Mouse (Mus musculus) gastrocnemius, postnatal 14 days (tissue): ENCODE measurements at regions not wholly inside any gene's neighbourhood (a gene's known extent, or its start where the extent isn't known, plus 50 kb on each side); places are given as distances from the start of the nearest gene placed in this dataset.

ENCODE experiments used
- DNase-seq: peaks from one replicate; pipeline ENCODE4 v3.0.0; 2021; ENCODE audit warnings: mixed read lengths
- intact Hi-C: fragments of 180-260 bp; cut with DNase I; formaldehyde crosslinking; loops from one replicate; pipeline ENCODE4 v1.15.1; 2025; ENCODE audit warnings: low total_unique reads

DNA sequence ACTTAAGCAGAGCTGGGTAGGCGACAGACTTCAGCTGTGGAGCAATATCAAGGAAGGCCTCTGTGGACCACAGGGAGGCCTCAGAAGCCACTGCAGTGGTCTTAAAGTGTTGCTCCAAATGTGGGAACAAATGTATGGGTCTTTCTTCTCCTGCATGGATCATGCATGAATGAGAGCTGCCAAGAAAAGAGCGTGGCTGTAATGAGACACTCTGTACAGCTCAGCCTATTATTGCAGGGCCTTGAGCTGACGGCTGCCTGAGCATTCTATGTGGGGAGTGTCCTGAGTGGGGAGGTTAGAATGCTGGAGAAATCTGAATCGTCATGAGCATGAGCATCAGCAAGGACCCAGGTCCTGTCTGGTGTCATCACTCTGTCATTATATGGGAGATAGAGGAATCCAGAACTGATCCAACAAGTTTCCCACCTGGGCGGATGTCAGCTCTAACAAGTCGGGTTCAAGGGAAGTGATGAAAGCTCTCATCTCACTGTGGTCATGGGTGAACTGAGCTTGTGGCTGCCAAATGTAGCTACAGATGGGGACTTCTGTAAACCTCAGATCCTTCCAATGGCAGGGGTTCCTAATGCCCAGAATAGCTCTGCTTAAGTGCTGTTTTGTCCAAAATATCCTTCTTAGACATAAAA lies 176.6 kb downstream of the Cd83 start:
- DNase-seq = no peak
- intact Hi-C loops = no loop called here

DNA sequence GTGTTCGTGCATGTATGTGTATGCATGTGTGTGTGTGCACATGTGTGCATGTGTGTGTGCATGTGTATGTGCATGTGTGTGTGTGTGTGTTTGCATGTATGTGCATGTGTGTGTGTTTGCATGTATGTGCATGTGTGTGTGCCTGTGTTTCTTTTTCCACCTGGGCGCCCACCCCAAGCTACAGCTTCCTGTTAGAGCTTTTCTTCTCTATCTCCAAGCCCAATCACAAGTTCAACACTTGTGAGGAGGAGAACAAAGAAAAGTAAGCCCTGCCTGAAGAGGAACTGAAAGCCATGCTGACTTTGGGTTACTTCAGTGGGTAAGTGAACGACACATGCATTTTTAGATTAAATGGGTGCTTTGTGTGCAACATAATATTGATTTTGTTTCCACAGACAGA lies 177.4 kb downstream of the Cd83 start:
- no peak for DNase-seq
- intact Hi-C loops = no loop called here

DNA sequence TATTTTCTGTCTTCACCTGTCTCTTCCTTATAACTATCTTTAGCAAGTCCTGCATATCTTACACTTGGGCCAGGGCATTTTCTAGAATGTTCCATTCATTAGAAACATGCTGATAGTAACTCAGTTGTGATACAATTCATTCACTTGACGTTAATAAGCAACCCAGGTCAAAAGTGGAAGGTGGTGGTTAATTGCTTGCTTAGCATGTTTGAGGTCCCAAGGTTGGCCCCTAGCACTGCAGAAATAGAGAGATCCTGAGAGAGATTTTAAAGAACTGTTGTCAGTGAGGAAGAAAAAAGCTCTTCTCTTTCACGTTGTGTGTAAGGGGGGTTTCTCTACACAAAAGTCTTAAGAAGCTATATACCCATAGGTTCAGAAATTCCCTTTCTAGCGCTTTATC lies 178.7 kb downstream of the Cd83 start:
- intact Hi-C loops = no loop called here
- no peak for DNase-seq

DNA sequence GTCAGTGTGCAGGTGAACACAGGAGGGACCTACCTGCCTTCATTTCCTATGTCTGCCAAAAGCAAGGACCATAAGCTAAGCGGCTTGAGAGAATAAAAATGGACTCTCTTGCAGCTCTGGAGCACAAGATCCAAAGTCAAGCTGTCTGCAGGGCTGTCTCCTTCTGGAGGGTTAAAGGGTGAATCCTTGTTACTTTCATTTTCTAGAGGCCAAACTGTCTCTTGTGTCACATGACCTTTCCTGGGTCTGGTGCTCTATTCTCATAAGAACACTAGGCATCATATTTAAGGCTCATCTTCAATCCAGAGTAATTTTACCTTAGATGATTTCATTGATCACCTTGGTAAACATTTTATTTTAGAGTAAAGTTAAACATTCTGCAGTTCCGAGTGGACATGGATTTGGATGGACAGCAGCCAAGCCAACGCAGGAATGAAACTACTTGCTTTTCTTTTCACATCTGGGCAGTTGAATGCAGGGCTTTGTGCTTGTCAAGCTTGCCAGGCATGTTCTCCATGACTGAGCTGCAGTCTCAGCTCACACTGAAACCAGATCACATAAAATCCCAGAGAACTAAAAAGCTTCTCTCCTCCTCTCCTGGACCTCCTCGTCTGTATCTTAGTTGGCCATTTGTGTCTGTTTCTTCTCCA lies 180.8 kb downstream of the Cd83 start:
- intact Hi-C loops = no loop called here
- DNase-seq = no peak

DNA sequence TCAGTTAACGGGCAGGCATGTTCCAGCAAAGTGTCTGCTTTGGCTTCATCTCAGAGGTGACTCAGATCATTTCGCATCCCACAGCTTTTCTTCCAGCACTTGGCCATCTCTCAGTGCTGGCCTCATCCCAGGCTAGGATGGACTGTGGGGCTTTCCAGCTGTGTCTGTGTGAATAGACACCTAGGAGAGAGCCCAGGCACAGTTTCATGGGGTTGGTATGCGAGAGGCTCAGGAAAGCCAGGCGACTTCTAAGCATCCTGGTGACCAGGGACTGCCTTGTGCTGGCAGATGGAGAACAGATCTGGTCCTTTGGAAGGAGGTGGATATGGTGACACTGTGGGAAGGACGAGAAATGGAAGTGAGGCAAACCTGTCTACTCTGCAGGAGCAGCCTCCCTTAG lies 182.9 kb downstream of the Cd83 start:
- intact Hi-C loops = no loop called here
- peak; percentile 70 for DNase-seq

DNA sequence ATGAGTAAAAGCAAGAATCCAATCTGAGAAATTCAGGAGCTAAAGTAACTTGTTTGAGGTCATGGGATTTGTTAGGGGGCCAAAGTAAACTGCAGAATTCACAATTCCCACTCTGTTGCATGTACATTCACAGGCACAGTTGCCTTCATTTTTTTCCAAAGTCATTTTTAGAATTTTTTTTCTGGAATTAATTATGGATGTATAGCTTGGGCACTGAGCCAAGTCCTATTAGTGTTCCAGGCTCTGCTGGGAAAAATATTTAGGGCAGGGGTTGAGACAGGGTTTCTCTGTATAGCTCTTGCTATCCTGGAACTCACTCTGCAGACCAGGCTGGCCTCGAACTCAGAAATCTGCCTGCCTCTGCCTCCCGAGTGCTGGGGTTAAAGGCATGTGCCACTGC lies 188.3 kb downstream of the Cd83 start:
- intact Hi-C loops = no loop called here

DNA sequence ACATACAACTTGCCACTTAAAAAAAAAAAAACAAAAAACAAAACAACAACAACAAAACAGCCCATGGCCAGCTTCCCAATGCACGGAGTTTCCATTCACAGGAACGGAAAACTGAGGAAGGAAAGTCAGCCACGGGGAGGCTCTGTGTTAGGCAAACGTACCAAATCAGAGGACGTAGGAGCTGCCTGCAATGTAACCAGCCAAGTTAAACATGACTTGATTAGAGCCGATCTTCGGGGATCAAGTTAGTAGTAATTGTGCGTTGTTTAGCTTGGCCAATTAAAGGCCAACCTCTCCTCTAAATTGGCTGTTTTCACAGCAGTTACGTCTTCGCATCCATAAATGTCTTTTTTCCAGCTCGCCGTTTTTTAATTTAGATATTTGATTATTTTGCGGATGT lies 190.7 kb downstream of the Cd83 start:
- no peak for DNase-seq
- intact Hi-C loops = no loop called here

More for the DNA sequence above, 188.3 kb downstream of the Cd83 start:
- DNase-seq = no peak

DNA sequence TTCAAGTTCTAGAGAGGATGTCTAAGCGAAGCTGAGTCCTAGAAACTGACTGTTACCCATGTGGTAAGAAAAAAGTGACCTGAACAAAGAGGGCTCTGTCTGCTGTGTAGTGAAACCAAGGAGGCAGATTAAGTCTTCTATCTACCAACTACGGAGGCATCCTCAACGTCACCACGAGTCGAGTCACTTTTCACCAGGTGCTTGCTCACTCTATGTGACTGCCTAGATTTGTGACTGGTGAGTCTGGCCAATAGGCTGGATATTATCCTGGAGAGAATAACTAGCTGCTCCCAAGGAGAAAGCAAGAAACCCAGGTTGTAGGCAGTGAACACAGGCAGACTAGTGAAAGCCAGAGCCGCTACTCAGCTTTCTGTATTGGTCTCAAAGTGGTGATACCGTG lies 191.2 kb downstream of the Cd83 start:
- DNase-seq = no peak
- intact Hi-C loops = no loop called here

DNA sequence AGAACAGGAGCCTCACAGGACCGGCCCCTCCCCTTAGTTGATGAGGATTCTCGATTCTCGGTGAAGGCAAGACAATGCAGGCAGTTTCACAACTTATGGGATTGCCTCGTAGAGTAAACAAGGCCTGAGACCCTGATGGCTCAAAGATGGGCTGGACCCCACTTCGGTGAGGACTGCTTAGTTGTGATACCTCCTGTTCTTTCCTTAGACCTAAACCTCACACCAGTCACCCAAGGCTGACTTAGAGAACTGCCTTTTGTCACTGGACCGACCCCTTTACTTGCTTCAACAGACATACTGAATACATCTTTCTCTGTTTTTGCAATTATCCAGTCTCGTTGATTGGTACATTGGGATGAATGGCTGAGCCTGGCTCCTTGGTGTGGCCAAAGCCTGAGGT lies 192.1 kb downstream of the Cd83 start:
- intact Hi-C loops = no loop called here
- DNase-seq = no peak

DNA sequence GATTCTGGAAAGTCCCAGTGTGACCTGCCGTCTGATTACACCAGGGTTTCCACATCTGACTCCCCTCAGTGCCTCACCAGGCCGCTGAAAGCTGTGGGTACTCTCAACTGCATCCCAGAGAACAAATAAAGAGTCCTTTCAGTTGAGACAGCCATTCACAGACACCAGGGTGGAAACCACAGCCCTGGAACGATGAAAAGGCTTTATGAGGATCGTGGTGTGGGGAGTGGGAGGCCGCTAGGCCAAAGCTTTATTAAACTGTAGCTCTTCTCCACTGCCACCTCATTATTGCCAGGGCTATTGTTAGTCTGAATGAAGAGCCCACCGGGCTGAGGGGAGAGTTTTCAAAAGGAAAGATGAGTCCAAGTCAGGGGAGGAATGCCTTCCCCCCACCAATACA lies 202.8 kb downstream of the Cd83 start:
- no peak for DNase-seq
- intact Hi-C loops = no loop called here

DNA sequence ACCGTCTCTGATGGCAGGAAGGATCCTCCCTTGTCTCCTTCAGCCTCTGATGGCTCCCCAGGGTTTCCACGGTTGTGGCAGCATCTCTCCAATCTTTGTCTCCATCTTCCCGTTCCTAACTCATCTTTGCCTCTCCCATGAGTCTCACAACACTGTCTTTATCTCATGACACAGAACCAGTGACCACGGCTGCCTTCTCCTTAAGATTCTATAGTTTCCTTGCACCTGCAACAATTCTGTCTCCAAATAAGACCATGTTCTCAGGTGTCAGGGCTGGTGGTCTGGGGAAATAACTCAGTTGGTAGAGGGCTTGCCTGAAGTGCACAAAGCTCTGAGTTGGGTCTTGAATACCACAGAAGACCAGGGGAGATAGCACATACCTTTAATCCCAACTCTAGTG lies 203.8 kb downstream of the Cd83 start:
- intact Hi-C loops = no loop called here
- no peak for DNase-seq

DNA sequence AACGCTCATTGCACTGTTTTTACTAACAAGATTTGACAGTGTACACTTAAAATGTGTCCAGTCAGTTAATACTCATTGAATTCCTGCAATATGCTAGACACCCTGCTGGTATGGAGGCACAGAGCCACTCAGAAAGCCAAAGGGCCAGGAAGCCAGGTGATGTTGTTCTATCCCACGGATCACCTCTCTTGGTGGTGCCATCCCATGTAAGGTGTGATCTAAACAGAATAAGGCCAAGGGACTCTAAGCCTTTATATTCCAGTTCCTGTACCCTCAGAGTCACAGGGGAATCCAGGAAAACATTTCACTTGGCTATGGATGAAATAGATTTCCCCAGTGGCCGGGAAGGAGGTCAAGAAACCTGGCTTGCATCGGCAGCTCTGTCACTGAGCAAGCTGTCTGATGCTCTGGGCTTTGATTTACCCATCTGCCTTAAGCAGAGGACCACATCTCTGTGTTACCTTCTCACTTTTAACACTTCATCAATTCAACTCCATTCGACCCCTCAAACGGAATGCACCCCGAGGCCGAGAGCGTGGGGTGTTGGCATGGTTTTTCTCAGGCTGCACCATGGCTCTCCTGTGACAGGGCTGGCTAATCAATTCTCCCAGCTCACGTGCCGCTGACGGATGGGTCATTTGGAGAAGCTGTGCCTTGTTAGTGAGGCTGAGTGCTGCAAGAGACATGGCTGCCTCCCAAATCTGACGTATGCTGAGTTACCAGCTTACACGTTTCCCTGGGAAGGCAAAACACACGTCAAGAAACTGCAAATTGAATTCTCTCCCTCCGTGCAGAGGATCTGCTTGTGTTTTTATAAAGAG lies 205.9 kb downstream of the Cd83 start:
- peak; percentile 23 for DNase-seq
- intact Hi-C loops = no loop called here

DNA sequence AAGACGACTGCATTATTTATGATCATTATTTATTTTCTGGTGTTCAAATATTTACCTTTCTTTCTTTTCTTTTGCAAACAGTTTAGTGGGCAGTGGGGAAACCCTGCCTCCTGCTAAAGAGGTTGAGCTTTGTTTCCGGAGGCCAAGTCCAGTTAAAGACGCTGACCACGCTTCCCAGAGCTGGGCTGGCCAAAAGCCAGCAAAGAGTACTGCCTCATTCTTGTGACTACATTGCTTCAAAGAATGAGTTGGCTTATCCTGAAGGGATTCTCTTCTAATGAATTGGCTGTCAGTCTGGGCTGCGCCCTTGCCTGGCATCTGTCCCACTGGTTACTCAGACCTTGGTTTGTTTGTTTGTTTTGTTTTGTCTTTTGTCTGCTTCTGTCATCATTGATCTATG lies 207.2 kb downstream of the Cd83 start:
- intact Hi-C loops = no loop called here
- DNase-seq = peak; percentile 47

DNA sequence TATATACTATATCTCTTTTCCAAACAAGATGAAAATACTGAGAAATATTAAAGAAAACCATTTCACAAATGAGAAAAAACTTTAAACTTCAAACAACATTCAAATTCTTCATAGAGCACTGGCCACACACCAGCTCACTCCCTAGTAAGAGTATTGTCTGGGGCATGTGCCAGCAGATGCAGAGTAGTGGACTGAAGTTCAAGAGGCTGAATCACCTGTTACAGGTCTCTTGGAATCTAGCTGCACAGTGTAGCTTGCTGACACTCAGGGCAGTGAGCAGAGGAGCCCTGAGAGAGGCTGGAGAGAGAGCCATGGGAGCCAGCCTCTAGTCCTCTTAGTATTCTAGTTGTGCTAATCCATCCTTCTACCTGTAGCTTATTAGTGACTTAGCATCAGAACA lies 208.4 kb downstream of the Cd83 start:
- intact Hi-C loops = no loop called here

DNA sequence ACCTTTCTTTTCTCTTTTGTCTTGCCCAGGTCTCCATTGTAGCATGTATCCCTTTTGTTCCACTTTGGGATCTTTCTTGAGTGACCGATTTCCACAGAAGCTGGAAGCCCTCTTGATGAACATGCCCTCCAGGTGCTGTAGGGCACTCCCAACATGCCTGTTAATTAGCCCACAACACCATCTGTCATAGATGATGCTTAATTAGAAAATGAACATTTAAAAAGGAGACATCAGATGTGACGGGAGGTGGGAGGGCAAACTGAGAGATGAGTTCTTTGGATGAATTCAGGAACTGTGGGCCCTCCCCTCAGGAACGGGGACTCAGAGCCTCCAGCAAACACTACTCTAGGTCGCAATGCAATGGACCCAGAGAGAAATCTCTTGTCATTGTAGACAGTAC lies 209.8 kb downstream of the Cd83 start:
- intact Hi-C loops = no loop called here
- no peak for DNase-seq

More for the DNA sequence above, 208.4 kb downstream of the Cd83 start:
- no peak for DNase-seq

DNA sequence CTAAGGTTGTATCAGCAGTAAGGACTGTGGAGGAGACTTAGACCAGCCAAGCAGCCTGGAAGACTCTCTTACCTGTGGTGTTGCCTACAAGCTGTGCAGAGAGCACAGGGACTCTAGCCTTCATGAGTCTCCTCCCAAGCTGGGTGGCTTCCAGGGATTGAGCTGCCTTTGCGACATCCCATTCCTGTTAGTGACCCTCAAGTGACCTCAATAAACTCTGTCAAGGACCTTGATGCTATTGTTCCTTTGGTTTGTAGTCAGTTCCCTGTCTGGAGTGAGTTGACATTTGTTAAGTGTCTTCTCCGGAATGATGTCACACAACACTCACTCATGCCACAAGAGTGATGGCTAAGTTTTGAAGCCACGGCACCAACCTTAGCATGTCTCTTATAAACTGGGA lies 211.0 kb downstream of the Cd83 start:
- no peak for DNase-seq
- intact Hi-C loops = no loop called here

DNA sequence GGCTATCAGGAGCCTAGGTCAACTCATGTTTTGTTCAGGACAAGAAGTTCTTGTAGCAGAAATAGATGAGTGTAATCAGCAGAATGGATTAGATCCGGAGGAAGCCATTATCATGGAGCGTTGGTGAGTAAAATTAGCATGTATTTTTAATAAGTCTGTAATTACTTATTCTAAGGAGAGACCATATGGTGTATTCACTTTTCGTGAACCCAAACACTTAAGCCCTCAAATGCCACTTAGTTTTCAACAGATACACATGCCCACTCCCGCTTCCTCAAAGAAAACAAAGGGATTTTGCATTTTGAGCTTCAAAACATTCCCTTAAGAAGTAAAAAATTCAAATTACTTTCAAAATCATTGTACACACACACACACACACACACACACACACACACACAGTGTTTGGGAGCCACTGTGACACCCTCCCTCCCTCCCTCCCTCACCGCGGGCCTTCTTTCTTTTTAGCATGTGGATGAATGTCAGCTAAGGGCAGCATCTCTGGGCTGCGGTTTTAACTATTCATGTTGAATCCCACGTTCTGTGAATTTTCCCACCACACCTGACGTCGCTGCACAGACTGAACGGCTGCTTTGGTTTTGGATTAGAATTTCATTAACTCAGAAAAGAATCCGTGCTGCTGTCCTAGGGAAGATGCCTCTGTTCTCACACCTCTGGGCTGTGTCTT lies 217.4 kb downstream of the Cd83 start:
- intact Hi-C loops = no loop called here
- no peak for DNase-seq

DNA sequence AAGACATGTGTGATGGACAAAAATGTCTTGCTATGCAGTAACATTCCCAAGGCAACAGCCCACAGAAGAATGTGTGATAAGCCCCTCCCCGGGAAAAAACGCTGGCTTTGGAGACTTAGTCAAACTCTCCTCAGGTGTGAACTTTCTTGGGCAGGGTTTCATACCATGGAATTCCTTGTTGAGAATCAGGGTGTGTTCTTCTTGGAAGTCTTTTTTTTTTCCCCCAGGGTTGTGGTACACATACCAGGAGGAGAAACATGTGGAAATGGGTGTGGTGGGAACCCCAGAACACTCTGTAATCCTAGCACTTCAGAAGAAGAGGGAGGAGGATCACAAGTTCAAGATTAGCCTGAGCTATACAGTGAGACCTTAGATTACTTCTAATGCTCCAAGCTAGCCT lies 228.3 kb downstream of the Cd83 start:
- DNase-seq = no peak
- intact Hi-C loops = no loop called here

DNA sequence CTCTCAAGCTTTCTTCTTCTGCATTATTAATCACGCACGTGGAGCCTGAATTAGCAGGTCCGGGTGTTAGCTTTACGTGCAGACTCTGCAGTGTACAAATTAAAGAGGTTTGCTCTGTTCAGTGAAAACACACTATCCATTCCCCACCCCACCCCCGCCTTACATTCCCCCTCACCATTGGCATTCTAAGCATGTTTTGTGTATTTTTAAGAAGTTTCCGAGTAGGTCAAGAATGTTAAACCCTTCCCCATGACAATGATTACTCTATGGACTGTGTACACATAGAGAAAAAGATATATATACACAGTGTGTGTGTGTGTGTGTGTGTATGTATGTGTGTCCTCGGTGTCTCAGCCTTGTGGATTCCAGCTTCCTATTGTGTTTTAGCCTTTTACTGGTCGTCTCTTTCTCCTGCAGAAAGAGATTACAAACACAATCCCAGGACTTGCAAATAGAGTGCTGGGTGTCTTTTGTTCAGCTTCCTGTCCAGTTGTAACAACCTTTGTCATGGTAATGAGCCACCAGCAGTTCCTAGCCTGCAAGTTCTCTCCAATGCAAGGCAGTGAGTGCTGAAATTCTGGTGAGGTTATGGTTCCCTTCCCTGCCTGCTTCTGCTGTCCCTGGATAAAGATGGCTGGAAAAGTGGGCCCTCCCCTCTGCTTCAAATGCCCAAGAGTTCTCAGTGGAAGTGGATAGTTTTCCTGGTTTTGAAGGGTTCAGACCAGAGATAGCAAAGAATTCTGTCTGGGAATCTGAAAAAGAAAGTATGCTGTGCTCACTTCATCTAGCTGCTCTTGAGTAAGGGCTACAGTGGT lies 234.1 kb downstream of the Cd83 start:
- intact Hi-C loops = no loop called here
- DNase-seq = no peak

DNA sequence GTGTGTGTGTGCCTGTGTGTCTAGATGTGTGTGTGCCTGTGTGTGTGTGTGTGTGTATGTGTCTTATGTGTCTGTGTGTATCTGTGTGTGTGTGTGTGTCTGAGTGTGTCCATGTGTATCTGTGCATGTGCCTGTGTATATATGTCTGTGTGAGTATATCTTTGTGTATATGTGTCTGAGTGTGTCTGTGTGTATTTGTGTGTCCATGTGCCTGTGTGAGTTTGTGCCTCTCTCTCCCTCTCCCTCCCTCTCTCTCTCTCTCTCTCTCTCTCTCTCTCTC lies 234.7 kb downstream of the Cd83 start:
- DNase-seq = no peak
- intact Hi-C loops = no loop called here
